Mouse (Mus musculus) cerebellum, adult 18-20 months (tissue): ENCODE results near the gene Tmem59l.
A peak's percentile ranks its signal among the peaks of the same experiment; 100 is the strongest.

ENCODE experiments used
- DNase-seq, 2 experiments: peaks; one replicate each; pipeline ENCODE4 v3.0.0; 2021

Gene Tmem59l

GRCm38 (mm10) chr8:70506328-70507026 lies 19.3 kb upstream of the Tmem59l start, which contains the start of gene Rex1bd:
Rex1bd (minus strand) TSS chr8:70506752.
- peak; percentile 94 to 97 for DNase-seq

GRCm38 (mm10) chr8:70505698-70506327 lies 18.7 kb upstream of the Tmem59l start:
- no peak for DNase-seq

- DNase-seq = peak; percentile 86 to 90
These were observed 17.7 kb upstream of the Tmem59l start for GRCm38 (mm10) chr8:70504851-70505250.

DNA sequence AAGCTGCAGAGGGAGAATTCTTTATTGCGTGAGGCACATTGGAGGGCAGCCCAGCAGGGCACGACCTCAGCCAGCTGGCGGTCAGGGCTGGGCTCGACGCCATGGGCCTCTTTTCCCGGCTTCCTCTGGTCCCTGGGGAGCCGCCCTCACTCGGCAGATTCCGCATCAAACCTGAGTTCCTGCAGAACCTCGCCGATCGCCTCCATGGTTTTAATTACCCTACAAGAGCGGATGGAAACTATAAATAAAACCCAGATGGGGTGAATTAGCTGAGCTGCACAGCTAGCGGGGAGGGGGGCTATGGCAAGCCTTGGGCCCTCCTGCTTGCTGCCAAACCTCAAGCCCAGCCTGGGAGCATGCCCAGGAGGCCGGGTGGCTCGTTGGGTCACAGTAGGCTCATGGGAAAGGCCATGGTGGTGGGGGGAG lies 17.1 kb upstream of the Tmem59l start:
- peak; percentile 41 to 66 for DNase-seq

GRCm38 (mm10) chr8:70503062-70503750 lies 16.0 kb upstream of the Tmem59l start:
- DNase-seq = peak; percentile 73 to 85

GRCm38 (mm10) chr8:70502540-70502939 lies 15.4 kb upstream of the Tmem59l start:
- no peak for DNase-seq

- peak; percentile 56 to 58 for DNase-seq
These were observed 14.8 kb upstream of the Tmem59l start for GRCm38 (mm10) chr8:70501820-70502529.

GRCm38 (mm10) chr8:70500386-70501301 lies 13.5 kb upstream of the Tmem59l start:
- peak; percentile 71 to 79 for DNase-seq

DNA sequence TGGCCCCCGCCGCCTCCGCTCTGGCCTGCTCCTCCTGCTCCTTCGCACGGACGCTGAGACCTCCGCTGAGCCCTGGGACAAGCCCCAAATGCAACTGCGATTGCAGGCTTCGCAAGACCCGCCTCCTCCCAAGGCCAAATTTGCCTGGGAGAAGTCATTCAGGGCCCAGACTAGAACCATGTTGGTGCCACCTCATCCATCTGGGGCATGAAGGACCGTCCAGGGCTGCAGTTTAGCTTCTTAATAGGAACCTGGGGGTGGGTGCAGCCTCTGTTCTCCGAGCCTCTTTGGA lies 8.6 kb upstream of the Tmem59l start:
- DNase-seq = no peak

- no peak for DNase-seq
These were observed 8.0 kb upstream of the Tmem59l start for GRCm38 (mm10) chr8:70495001-70495770.

DNA sequence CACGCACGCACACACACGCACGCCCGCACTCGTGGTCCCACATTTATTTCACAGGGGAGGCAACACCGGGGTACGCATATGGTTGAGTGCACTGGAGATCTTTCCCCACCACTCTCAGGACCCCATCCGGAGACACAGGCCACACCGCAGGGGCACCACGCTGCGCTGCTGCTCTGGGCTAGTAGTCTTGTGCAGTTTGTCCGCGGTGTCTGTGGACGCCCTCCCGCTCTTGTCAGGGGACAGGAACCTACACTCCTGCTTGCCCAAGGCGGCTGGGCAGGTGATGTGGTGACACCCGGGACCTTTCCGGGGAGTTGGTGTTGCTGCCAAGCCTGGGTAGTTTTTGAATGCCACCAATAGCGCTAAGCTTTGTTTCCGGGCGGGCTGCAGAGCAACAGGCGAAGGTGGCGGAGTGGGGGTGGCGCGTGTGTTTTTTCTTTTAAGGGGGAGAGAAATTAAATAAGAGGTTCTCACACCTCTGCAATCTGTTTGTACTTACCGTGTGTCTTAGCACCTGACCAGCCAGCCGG lies 7.3 kb upstream of the Tmem59l start:
- no peak for DNase-seq

DNA sequence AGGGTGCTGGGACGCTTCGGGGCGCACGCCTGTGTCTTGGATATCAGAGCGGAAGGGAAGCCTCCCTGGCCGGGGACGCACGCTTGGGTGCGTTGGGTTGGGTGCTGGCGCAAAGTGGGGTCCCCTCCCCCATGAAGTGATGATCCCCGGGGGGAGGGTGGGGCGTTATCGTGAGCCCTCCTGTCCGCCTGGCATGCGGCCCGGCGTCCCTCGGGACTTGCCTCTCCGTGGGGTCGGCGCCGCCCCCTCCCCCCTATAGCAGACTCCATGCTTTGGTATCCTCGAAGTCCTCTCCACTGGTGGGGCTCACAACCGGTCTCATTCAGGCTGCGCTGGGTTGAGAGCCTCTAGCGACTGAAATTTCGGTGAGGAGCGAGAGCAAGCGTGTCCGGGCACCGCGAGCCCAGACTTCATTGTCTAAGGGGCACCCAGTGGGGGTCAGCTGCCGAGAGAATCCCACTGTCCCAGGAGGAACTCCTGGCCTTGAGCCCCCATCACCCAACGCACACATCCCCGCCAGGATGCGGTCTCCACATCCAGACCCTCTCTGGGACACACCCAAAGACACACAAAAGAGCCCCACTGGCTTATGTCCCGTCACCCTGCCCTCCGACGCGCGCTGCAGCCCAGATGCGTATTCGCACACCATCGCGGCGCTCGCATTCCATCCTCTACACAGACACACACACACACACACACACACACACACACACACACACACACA lies 6.7 kb upstream of the Tmem59l start:
- DNase-seq = peak in 1 of 2 experiments; percentile 25

GRCm38 (mm10) chr8:70492664-70493640 lies 5.8 kb upstream of the Tmem59l start, which contains the start of gene Crlf1:
Crlf1 (plus strand) TSS chr8:70493158.
- DNase-seq = peak in 1 of 2 experiments; percentile 25

- no peak for DNase-seq
These were observed 3.8 kb upstream of the Tmem59l start for GRCm38 (mm10) chr8:70490880-70491495.

DNA sequence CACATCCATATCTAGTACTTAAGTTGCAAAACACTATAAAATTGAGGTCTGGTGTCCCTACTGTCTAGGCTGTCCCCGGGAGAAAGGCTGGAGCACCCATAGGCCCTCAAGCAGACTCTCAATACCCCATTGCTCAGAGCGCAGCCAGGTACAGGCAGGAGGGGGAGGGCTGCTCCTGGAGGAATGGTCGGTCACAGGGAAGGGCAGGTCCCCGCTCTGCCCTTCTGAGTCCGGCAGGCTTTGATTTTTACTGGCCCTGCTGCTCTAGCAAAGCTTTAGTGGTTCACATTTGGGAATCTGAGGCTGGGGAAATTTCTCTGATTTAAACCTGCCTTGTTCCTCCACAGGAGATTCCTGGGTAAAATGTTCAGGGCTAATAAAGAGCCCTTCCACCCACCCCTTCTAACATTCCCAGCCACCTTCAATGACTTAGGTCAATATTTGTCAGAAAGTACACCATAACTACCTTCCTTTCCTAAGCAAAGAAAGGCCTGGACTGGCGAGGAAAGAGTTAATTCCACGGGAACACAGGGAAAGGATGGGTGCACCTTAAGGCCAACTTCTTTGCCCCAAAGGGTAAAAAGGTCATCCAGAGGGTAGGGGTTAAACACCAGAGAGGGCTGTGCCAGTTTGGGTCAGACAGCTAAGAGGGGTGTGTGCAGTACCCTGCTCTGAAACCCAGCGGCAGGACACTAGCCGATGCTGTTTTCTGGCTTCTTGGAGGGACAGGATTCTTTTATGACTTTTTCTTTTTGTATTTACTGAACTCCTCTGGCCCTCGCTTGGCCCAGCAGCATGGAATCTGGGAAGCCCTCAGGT lies 3.1 kb upstream of the Tmem59l start:
- DNase-seq = no peak

DNA sequence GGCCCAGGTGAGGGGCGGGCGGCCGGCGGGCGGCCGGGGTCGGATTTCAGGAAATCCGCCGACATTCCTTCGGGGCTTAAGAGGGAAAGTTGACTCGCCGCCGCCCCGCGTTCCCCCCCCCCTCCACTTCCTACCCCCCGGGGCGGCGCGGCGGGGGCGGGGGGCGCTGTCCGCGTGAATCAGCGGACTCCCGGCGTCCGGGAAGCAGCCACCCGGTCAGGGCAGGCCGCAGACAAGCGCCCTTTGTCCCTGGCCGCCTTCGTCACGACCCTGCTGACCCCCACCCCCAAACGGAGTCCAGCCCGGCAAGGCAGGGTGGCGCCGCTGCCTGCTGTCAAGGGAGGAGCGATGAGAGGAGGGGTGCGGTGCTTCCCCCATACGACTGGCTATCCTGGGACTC lies 2.4 kb upstream of the Tmem59l start:
- no peak for DNase-seq

DNA sequence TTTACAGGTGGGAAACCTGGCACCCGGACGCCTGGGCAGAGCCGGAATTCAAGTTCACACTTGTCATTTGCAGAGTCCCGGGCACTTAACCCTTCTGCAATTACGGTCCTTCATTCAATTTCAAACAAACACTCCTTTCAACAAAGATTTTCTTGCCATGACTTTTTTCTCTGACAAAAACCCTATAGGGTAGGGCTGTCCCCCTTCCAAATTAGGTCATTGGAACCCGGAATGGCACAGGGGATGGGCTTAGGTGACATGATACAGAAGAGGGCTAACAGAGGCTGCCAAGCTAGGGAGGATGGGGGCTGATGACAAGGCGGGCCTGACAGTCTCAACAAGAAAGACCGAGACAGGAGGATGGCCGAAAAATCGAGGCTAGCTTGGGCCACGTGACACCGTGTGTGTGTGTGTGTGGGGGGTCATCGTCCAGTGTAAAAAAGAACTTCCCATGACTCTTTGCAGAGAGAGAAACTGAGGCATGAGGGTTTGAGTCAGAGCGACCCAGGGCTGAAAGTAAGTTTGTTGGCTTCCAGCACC lies 1.8 kb upstream of the Tmem59l start:
- no peak for DNase-seq
